Mouse (Mus musculus): ENCODE measurements around the gene Omp. TPM values are rescaled to one million over a fixed set of nuclear protein-coding genes. Genes with fewer than 3 reads are reported as not detected.

The Omp gene
- polyA plus RNA-seq, 1 experiment from 2014 or later: 0.10 TPM

DNA sequence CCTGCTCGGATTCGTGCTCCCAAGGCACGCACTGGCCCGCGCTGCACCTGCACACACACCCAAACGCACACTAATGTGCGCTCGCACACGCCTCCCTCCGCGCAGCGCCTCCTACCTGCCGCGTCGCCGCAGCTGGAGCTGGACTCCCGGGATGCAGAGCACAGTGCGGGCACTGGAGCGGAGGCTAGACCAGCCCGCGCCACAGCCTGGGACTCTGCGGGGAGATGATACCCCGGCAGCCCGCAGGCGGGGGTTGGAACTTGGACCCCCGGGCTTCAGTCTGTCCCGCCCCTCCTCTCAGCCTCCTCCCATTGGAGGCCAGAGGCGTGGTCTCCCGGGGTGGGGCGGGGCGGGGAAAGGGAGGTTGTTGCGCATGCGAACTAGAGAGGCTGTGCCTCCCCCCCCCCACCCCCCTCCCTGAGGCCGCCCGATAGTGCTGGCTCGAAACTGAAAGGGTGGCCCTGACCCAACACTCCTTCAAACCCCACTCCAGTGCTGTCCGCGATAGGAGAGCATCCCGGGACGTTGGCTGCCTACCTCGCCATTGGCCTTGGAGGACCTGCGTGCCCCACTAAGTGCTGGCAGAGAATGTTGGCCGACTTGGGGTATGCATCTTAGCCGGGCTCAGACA lies 32.7 kb upstream of the Omp start, which contains the start of gene Capn5:
Gene Capn5, minus strand, starts transcription at position 346 of the 631 bp plus-strand sequence.
- H3K4me1 ChIP-seq: peaks cover 20% of the 10 kb centered on the region
- peak within 1 kb of the TSS; percentile 84 for H3K4me3 ChIP-seq
- H3K27ac ChIP-seq (replicated peaks): peak within 1 kb of the TSS; percentile 83
- H3K36me3 ChIP-seq: no peaks in the 10 kb centered on the region
- no peaks in the 10 kb centered on the region for H3K9me3 ChIP-seq (replicated peaks)
- 2% methylated on average over 41 of the region's 44 CpGs for WGBS
- peaks cover 37% of the 10 kb centered on the region for H3K27me3 ChIP-seq (ENCODE audit: low read depth, poor library complexity, severe bottlenecking)
- DNase-seq (ENCODE audit: low spot score): peak; percentile 84

DNA sequence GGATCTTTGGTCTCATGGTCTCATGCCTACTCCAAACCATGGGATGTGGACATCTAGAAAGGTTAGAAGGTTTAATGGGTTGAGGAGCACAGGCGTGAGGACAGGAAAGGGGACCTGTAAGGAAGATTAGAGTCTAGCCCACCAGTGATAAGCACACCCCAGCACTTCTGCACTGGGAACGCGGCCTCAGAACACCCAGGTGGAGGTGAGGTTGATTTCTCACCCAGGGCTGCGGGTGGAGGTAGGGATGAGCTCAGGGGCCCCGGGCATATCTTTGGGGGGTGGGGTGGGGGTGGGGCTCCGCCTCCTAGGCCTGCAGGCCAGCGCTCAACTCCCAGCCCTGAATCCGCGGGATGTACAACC lies 32.2 kb upstream of the Omp start:
- H3K4me1 ChIP-seq: peaks cover 20% of the 10 kb centered on the region
- no peak for DNase-seq (ENCODE audit: low spot score)
- H3K4me3 ChIP-seq: peak overlapping the region; percentile 84
- WGBS: 7% methylated on average over 9 of the region's 9 CpGs
- H3K9me3 ChIP-seq (replicated peaks): no peaks in the 10 kb centered on the region
- H3K27me3 ChIP-seq (ENCODE audit: low read depth, poor library complexity, severe bottlenecking): peaks cover 37% of the 10 kb centered on the region
- H3K27ac ChIP-seq (replicated peaks): peak overlapping the region; percentile 83
- H3K36me3 ChIP-seq: no peaks in the 10 kb centered on the region

- Histone ChIP-seq H3K4me1 (peaks cover 20% of the 10 kb centered on the region), H3K27ac (replicated peaks) (peak overlapping the region; percentile 52; the same call in 1 of the 2 replicates), H3K27me3 (ENCODE audit: low read depth, poor library complexity, severe bottlenecking) (peaks cover 37% of the 10 kb centered on the region), H3K9me3 (replicated peaks) (no peaks in the 10 kb centered on the region), H3K36me3 (no peaks in the 10 kb centered on the region), H3K4me3 (peak overlapping the region; percentile 84)
- WGBS: 53% methylated on average over 2 of the region's 2 CpGs
- no peak for DNase-seq (ENCODE audit: low spot score)
These were observed 31.8 kb upstream of the Omp start for GRCm38 (mm10) chr7:98177071-98177485.

DNA sequence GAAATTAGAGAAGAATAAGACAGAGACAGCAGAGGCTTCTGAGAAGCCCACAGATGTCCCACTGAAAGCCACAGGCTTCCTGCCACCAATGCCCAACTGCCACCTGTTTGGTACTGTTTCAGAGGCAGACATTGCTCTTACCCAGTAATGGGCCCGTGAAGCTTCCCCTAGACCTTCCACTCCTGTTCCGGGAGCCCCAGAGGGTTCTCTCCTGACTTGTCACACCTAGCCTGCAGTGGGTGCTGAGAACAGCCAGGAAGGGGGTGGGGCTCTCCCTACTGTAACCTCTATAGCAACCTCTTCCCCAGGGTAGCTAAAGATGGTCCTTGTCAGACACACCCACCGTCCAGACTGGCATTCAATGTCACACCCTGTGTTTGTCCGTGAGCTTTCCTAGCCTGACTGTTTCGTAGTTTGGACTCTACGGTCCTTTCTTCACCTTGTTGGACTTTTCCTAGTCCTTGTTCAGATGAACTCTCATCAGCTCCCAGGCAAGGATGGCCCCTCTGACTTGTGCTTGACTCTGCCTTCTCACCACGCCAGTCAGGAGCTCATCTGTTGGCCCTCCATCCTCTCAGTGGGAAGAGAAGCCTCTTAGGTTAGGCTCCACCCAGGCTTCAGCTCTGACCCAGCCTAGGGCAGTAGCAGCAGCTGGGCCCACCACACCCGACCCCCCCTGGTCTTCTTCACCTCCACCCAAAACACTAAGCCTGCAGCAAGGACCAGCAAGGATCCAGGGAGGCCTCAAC lies 31.2 kb upstream of the Omp start:
- Histone ChIP-seq H3K4me3 (peak overlapping the region; percentile 84; the same call in 1 of the 2 replicates), H3K9me3 (replicated peaks) (no peaks in the 10 kb centered on the region), H3K4me1 (peaks cover 25% of the 10 kb centered on the region), H3K27ac (replicated peaks) (0 out of 2 replicates have a peak overlapping the region, but pooled peaks have one; percentile 52), H3K27me3 (ENCODE audit: low read depth, poor library complexity, severe bottlenecking) (peaks cover 37% of the 10 kb centered on the region), H3K36me3 (no peaks in the 10 kb centered on the region)
- no peak for DNase-seq (ENCODE audit: low spot score)
- WGBS: 69% methylated on average over 8 of the region's 8 CpGs

- peaks cover 34% of the 10 kb centered on the region for H3K27me3 ChIP-seq (ENCODE audit: low read depth, poor library complexity, severe bottlenecking)
- H3K27ac ChIP-seq (replicated peaks): peak overlapping the region; percentile 50; the same call in 1 of the 2 replicates
- no peak for DNase-seq (ENCODE audit: low spot score)
- WGBS: 80% methylated on average over 4 of the region's 4 CpGs
- H3K9me3 ChIP-seq (replicated peaks): no peaks in the 10 kb centered on the region
- peaks cover 36% of the 10 kb centered on the region for H3K4me1 ChIP-seq
- no peak overlapping the region for H3K4me3 ChIP-seq
- H3K36me3 ChIP-seq: no peaks in the 10 kb centered on the region
These were observed 29.8 kb upstream of the Omp start for GRCm38 (mm10) chr7:98174883-98175755.

DNA sequence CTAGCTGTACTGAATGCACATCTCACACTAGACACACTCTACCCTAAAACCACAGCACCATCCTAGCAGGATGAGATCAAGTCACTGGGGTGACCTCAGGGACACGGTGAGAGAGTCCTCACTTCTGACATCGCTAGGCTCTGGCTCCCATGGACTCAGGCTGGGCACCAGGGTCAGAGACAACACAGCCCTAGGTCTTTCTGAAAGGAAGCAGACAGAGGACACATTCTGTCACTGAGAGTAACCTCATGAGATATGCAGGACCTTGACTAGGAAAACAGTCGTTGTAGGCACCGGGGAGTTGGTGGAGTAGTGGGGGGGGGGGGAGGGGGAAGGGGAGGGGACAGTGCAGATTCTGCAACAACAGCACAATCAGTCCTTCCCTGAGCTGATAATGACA lies 28.1 kb upstream of the Omp start:
- Histone ChIP-seq H3K4me1 (peaks cover 33% of the 10 kb centered on the region), H3K9me3 (replicated peaks) (no peaks in the 10 kb centered on the region), H3K27ac (replicated peaks) (no peak overlapping the region), H3K36me3 (no peaks in the 10 kb centered on the region), H3K27me3 (ENCODE audit: low read depth, poor library complexity, severe bottlenecking) (peaks cover 17% of the 10 kb centered on the region), H3K4me3 (no peak overlapping the region)
- WGBS: 65% methylated on average over 4 of the region's 4 CpGs
- no peak for DNase-seq (ENCODE audit: low spot score)

DNA sequence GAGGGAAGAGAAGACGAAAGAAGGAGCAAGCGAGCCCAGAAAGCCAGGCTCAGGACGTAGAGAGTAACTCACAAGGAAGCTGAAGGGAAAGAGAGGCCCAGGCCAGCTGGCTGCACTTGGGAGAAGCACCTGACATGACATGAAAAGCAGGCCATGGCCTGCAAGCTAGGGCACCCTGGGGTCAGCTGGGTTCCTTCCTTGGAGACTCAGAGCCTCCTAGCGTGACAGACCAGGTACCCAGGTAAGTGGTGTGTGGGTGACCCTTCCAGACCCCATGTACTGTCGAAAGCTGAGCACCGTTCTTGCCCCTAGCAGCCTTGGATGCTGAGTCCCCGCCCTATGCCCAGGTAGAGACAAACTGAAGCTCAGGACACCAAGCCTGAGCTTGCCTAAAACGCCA lies 27.4 kb upstream of the Omp start:
- WGBS: 87% methylated on average over 8 of the region's 8 CpGs
- Histone ChIP-seq H3K36me3 (no peaks in the 10 kb centered on the region), H3K27me3 (ENCODE audit: low read depth, poor library complexity, severe bottlenecking) (peaks cover 17% of the 10 kb centered on the region), H3K4me1 (peaks cover 26% of the 10 kb centered on the region), H3K9me3 (replicated peaks) (no peaks in the 10 kb centered on the region), H3K4me3 (no peak overlapping the region), H3K27ac (replicated peaks) (no peak overlapping the region)
- DNase-seq (ENCODE audit: low spot score): no peak

GRCm38 (mm10) chr7:98171141-98172073 lies 26.1 kb upstream of the Omp start:
- Histone ChIP-seq H3K36me3 (no peaks in the 10 kb centered on the region), H3K4me1 (peaks cover 16% of the 10 kb centered on the region), H3K27me3 (ENCODE audit: low read depth, poor library complexity, severe bottlenecking) (peaks cover 5% of the 10 kb centered on the region), H3K27ac (replicated peaks) (peak overlapping the region; percentile 63), H3K9me3 (replicated peaks) (no peaks in the 10 kb centered on the region), H3K4me3 (no peak overlapping the region)
- WGBS: 55% methylated on average over 6 of the region's 6 CpGs
- no peak for DNase-seq (ENCODE audit: low spot score)

- no peak for DNase-seq (ENCODE audit: low spot score)
- H3K4me1 ChIP-seq: peaks cover 27% of the 10 kb centered on the region
- 78% methylated on average over 10 of the region's 10 CpGs for WGBS
- peak overlapping the region; percentile 64 for H3K27ac ChIP-seq (replicated peaks)
- H3K4me3 ChIP-seq: no peak overlapping the region
- no peaks in the 10 kb centered on the region for H3K36me3 ChIP-seq
- no peaks in the 10 kb centered on the region for H3K27me3 ChIP-seq (ENCODE audit: low read depth, poor library complexity, severe bottlenecking)
- no peaks in the 10 kb centered on the region for H3K9me3 ChIP-seq (replicated peaks)
These were observed 19.8 kb upstream of the Omp start for GRCm38 (mm10) chr7:98164999-98165528.

DNA sequence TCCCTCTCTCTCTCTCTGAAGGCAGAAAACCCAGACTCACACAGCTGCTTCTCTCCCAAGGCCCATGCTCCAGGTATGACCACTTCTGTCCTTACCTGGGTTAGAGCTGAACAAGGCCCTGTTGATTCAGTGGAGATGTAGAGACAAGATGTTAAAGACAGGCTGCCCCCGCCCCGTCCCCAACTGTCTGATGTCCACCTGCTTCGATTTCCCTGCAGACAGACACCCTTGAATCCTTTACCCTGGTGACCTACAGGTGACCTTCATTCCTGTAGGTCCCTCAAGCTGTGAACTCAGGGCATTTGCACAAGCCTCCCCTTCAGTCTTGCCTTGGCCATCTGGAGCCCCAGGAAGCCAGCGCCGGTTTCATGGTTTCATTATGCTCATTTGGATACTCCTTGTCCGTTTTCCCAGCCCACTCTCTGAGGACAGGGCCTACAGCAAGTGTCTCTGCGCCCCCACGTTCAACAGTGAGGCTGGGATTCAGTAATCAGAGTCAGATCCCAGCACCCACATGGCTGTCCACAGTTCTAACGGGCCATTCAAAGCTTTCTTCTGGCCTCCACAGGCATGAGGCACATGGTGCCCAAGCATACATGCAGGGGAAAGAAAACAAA lies 19.2 kb upstream of the Omp start:
- no peaks in the 10 kb centered on the region for H3K27me3 ChIP-seq (ENCODE audit: low read depth, poor library complexity, severe bottlenecking)
- no peak overlapping the region for H3K4me3 ChIP-seq
- no peaks in the 10 kb centered on the region for H3K36me3 ChIP-seq
- WGBS: 85% methylated on average over 9 of the region's 9 CpGs
- no peaks in the 10 kb centered on the region for H3K9me3 ChIP-seq (replicated peaks)
- H3K27ac ChIP-seq (replicated peaks): 0 out of 2 replicates have a peak overlapping the region, but pooled peaks have one; percentile 64
- DNase-seq (ENCODE audit: low spot score): no peak
- peaks cover 28% of the 10 kb centered on the region for H3K4me1 ChIP-seq

DNA sequence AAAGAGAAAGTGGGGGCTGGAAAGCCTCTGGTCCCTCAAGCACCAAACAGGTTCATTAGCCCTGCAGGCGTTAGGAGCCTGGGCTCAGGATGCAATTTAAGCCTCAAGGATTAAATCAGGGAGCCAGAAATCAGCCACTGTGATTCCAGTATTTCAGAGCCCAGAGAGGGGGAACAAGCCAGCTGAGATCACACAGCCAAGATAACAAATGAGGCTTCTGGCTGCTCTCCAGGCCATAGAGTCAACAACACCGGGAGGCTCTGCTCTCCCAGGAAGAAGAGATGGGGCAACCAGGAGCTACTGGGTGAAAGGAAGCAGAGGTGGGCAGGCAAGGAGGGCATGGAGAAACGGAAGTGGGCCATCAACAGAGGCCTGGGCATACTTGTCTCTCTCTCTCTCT lies 18.4 kb upstream of the Omp start:
- Histone ChIP-seq H3K9me3 (replicated peaks) (no peaks in the 10 kb centered on the region), H3K27ac (replicated peaks) (no peak overlapping the region), H3K4me1 (peaks cover 35% of the 10 kb centered on the region), H3K4me3 (no peak overlapping the region), H3K36me3 (no peaks in the 10 kb centered on the region), H3K27me3 (ENCODE audit: low read depth, poor library complexity, severe bottlenecking) (no peaks in the 10 kb centered on the region)
- DNase-seq (ENCODE audit: low spot score): no peak
- 48% methylated on average over 3 of the region's 3 CpGs for WGBS
